Mouse (Mus musculus): ENCODE measurements around the gene Vmo1.
"Not testable (repeated sequence)": the region's sequence is repeated elsewhere in the genome, so short reads cannot be mapped to it uniquely, and the experiment has no call there.

Gene Vmo1

DNA sequence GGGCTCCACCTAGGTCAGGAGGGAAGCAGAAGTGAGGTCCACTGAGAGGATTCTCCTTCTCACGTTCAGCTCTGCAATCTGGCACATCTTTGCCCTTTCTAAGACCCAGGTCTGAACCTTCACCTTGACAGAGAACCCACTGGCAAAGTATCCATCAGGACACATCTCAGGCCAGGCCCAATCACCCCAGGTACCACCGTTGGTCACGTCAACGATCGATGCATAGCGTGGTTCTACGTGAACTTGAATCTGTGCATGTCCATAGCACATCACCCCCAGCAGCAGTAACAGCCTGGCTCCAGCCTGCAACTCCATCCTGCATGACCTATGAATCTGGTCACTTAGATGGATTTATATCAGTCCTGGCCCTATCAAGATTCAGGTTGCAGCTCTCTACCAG is at the start of gene Vmo1:
TSS of gene Vmo1 (minus strand) at position 329 of the 400 bp plus-strand sequence.
- no peak for DNase-seq

DNA sequence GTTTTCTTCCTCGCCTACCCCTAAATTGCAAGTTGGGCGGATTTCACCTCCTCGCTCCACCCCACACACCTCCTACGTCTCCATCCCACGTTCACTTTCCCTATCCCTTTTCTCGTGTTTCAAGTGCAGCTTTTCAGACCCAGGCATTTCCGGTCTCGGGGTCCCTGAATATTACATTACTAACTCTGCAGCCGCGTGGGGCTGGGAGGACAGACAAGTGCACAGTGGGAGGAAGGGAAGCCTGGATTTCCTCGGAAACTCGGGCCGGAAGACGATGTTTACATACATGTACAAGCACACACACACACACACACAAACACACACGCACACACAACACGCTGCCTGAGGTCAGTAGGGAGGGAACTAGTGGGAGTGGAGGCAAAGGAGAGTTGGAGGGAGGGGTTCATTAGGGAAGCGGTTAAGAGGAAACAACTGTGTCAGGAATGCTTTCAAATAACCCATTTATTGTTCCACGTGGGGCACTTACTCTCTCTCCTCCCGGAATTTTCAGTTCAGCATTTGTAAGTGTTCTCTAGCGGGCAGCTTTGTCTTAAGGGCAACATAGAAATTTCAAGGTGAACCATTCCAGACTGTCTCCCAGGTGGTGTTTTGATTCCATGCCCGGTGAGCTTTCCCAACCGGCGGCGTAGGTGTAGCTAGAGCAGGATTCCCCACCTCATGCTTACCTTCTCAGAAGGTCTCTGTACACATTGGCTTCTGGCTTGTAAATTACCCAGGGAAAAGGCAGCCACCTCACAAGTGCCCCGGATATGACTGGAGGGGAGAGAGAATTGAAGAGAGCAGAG is 49.3 kb upstream of the Vmo1 start:
- DNase-seq: peak; percentile 79

- DNase-seq: no peak
These were observed 48.6 kb upstream of the Vmo1 start for GRCm38 (mm10) chr11:70562995-70563469.

- DNase-seq: peak; percentile 92
These were observed 48.0 kb upstream of the Vmo1 start, which contains the start of gene Mink1 for GRCm38 (mm10) chr11:70562287-70562994. Mink1 (plus strand) TSS chr11:70562881.

- DNase-seq: no peak
These were observed 47.5 kb upstream of the Vmo1 start for GRCm38 (mm10) chr11:70561937-70562286.

- no peak for DNase-seq
These were observed 43.1 kb upstream of the Vmo1 start for GRCm38 (mm10) chr11:70557545-70557944.

DNA sequence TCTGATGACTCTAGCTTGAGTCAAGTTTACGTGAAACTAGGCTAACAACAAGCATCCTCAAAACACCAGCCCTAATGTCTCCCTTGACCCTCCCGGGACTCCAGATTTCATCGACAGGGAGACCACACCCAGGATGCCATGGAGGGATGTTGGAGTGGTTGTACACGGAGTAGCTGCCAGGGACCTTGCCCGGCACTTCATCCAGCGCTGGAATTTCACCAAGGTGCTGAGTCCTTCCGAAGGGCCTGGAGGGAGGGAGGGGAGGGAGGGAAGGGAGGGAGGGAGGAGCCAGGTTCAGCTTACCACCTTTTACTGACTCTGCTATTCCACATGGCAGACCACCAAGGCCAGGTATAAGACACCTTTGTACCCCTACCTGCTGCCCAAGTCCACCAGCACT is 39.5 kb upstream of the Vmo1 start:
- no peak for DNase-seq

DNA sequence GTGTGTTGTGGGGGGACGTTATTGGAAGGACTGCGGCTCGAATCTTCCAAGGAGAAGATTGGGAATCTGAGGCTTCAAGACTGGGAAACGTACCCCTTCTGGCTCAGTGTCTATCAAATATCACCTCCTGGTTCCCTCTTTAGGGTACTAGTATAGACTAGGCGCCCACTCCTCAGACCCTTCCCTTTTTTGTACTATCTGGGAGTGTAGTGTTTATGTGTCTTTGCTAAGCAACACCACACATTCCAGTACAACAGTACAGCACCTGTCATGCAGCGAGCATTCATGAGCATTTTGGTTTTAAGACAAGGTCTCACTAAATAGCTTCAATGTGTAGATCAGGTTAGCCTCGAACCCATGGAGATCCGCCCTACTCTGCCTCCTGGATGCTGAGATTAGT is 37.1 kb upstream of the Vmo1 start:
- no peak for DNase-seq

DNA sequence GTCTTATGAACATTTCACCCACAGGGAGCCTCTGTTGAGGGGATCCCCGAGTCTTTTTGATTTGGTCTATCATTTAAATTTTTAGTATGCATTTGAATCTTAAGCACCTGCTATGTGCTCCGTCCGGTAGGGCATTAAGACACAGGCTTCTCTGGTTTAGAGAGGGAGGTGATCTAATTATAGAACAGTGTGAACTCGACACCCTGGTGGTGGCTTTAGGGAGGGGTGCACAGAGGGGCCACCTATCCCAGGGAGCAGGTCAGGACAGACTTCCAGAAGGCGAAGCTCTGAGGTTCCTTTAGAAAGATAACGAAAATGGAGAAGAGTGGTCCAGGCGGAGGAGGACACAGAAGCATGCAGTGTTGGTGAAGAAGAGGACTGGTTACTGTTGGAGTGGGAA is 30.1 kb upstream of the Vmo1 start:
- no peak for DNase-seq

- no peak for DNase-seq
These were observed 27.0 kb upstream of the Vmo1 start for GRCm38 (mm10) chr11:70541415-70541814.

DNA sequence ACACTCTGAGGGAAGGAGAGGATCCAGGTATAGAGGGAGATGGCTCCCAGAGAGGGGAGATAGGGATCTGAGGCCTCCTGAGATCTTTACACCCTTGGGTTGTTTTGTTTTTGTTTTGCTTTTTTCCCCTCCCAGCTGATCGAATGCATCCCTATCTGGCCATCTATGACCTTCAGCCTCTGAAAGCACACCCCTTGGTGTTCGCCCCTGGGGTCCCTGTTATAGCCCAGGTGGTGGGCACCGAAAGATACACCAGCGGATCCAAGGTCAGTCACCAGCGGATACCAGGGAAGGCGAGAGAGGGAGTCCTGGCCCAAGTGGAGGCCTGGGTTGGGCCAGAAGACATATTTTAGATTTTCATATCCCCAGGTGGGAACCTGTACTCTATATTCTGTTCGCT is 26.5 kb upstream of the Vmo1 start:
- no peak for DNase-seq

DNA sequence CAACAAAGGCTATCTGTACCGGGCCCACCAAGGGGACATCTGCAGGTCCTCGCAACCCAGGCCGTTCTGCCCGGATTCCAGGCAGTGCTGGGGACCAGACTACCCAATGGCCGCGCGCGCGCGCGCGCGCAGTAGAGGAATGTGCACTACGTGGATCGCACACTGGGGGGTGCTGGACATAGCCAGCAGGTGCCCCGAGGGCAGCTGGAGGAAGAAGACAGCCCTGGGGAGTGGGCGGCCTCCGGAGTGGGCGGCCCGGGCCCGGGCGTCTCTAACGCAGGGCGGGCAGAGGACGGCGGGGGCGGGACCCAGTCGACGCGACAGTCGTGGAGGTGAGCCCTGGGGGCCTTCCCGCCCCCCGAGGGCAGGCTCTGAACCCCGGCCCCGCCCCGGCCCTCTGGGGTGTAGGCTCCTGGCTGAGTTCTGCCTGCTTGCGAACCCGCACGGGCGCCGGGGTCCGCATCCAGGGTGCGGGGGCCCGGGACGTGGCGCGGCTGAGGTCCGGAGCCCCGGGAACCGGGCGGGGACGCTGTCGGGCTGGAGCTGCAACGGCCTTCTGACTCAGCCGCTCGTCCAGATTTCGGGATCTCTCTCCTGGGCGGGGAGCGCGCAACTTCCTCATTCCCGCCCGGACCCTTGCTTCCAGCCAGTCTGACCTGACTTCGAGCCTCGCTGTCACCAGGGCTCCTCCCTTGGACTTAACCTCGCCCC is 25.6 kb upstream of the Vmo1 start, which contains the start of gene Pld2:
TSS of gene Pld2 (plus strand) at position 188 of the 711 bp plus-strand sequence.
- peak; percentile 95 for DNase-seq

- no peak for DNase-seq
These were observed 25.0 kb upstream of the Vmo1 start for GRCm38 (mm10) chr11:70539423-70539822.

DNA sequence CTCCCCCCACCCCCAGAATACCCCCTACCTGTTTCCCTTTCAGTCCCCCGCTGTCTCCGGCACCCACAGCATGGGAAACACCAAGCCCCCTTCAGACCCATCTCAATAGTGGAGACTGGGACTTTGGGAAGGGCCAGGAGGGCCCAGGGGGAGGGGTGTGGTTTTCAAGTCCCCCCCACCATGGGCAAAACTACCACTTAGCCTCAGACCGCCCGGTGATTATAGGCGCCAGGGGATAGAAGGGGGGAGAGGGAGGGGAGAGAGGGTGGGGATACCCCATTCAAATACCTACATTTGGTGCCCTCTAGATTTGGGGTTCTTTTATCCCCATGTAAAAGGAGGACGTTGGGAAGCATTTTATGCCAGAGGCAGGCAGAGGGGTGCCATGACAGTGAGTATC is 18.4 kb upstream of the Vmo1 start, which contains the start of gene Gm40193:
TSS of gene Gm40193 (minus strand) at position 101 of the 400 bp plus-strand sequence.
- DNase-seq: no peak

- DNase-seq: not testable (repeated sequence)
These were observed 16.6 kb upstream of the Vmo1 start for GRCm38 (mm10) chr11:70531065-70531464.

- DNase-seq: no peak
These were observed 14.2 kb upstream of the Vmo1 start for GRCm38 (mm10) chr11:70528610-70529009.

DNA sequence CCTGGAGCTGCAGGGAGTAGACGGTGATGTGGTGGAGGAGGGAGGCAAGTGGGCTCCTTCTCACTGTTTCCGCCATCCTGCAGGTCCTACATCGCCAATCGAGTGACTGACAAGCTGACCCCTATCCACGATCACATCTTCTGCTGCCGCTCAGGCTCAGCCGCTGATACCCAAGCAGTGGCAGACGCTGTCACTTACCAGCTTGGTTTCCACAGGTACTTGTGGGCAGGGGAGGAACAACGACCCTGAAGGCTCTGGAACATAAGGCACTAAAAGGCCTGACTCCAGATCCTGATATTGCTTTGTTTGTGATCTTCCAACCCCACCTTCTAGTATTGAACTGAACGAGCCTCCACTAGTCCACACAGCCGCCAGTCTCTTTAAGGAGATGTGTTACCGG is 11.8 kb upstream of the Vmo1 start:
- no peak for DNase-seq

GRCm38 (mm10) chr11:70525726-70526125 is 11.3 kb upstream of the Vmo1 start:
- DNase-seq: no peak

GRCm38 (mm10) chr11:70525184-70525678 is 10.8 kb upstream of the Vmo1 start, which contains the start of gene Psmb6:
Psmb6 (plus strand) TSS chr11:70525367.
- peak; percentile 97 for DNase-seq

DNA sequence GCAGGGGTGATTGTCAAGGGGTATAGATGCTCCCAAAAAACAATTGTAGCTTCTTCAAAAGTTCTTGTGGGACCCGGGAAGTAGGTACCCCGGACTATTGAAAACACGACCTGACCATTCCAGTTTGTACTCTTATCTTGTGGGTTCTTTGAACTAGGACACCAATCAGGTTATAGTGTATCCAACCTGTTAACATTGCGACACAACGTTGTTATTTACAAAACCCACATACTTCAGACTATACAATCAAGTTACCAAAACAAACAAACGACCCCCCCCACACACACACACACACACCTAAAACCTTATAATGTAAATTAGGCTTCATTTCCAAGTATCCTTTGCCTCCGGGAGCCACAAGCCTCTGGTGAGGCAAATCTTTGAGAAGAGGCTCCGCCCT is 10.4 kb upstream of the Vmo1 start:
- no peak for DNase-seq

- DNase-seq: not testable (repeated sequence)
These were observed 9.0 kb upstream of the Vmo1 start for GRCm38 (mm10) chr11:70523306-70523989.

GRCm38 (mm10) chr11:70520178-70520769 is 5.9 kb upstream of the Vmo1 start:
- DNase-seq: peak; percentile 69
